Mouse (Mus musculus): ENCODE measurements around the gene Kctd8. TPM values are rescaled to one million over a fixed set of nuclear protein-coding genes. Genes with fewer than 3 reads are reported as not detected.

Gene Kctd8
- polyA plus RNA-seq, 1 experiment from 2014 or later = 1.9 TPM

DNA sequence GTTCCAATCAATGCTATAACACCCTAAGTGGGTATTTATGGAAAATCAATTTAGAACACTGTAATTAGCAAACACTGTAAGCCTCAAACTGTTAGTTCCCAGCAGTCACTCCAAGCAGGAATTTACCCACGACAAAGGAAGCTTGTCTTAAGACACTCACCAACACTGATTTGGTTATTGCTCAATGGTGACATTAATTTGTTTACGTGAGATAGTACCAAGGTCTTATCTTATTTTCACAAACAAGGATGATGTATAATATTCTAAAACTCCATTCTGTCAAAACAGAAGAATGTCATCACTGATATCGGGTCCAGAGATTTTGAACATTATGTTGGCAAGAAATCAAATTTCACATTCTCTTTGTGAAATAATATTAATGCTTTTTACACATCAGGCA lies 185.0 kb downstream of the Kctd8 start:
- no peak for ATAC-seq (ENCODE audit: insufficient number of reproducible peaks, low FRiP score)
- H3K4me3 ChIP-seq = no peak overlapping the region
- no peaks in the 10 kb centered on the region for H3K27me3 ChIP-seq (replicated peaks)
- H3K27ac ChIP-seq (ENCODE audit: poor library complexity, severe bottlenecking) = no peak overlapping the region
- H3K9ac ChIP-seq = no peak overlapping the region
- H3K9me3 ChIP-seq (replicated peaks) = no peaks in the 10 kb centered on the region
- H3K36me3 ChIP-seq = no peaks in the 10 kb centered on the region
- WGBS = 59% methylated on average over 3 of the region's 3 CpGs
- H3K4me1 ChIP-seq (replicated peaks) = no peaks in the 10 kb centered on the region
- no peak overlapping the region for H3K4me2 ChIP-seq

DNA sequence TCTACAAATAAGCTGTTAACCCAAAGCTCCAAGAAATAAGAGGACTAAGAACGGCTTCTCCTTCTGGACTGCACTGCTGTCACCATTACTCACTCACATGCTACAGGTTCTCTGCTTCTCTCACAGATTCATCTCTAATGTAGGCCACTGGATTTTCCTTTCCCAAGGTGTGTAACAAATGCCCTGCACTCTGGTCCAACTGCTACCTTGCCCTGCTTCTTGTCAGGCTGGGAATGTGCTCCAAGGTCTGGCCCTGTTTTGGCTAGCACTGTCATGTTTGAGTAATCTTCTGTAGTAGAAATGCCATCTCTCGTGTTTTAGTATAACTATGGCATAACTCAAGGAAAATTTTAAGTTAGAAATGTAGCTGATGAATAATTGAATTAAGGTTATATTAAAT lies 195.7 kb downstream of the Kctd8 start:
- no peak overlapping the region for H3K27ac ChIP-seq (ENCODE audit: poor library complexity, severe bottlenecking)
- 83% methylated on average over 2 of the region's 2 CpGs for WGBS
- no peak overlapping the region for H3K9ac ChIP-seq
- no peak for ATAC-seq (ENCODE audit: insufficient number of reproducible peaks, low FRiP score)
- H3K4me2 ChIP-seq = no peak overlapping the region
- no peaks in the 10 kb centered on the region for H3K36me3 ChIP-seq
- H3K4me3 ChIP-seq = no peak overlapping the region
- H3K4me1 ChIP-seq (replicated peaks) = no peaks in the 10 kb centered on the region
- no peaks in the 10 kb centered on the region for H3K9me3 ChIP-seq (replicated peaks)
- no peaks in the 10 kb centered on the region for H3K27me3 ChIP-seq (replicated peaks)

DNA sequence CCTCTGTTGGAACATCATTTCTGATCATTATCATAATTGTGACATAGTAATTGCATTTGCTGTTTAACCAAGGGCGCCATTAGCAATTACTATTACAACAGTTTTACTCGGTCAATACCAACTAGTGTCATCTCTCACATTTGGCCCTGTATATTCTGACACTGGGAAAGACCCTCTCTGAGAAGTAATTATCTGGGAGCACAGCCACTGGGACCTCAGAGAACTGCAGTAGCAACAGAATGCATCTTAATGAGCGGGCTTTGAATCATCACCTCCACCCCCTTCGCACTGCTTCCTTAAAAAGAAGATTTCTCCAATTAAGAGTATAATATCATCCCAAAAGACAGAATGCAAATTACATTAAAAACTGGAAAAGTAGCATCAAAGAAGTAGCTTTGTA lies 200.4 kb downstream of the Kctd8 start:
- Histone ChIP-seq H3K4me1 (replicated peaks) (no peaks in the 10 kb centered on the region), H3K27me3 (replicated peaks) (no peaks in the 10 kb centered on the region), H3K27ac (ENCODE audit: poor library complexity, severe bottlenecking) (no peak overlapping the region), H3K9me3 (replicated peaks) (no peaks in the 10 kb centered on the region), H3K4me2 (no peak overlapping the region), H3K4me3 (no peak overlapping the region), H3K9ac (no peak overlapping the region), H3K36me3 (no peaks in the 10 kb centered on the region)
- 83% methylated on average over 4 of the region's 4 CpGs for WGBS
- no peak for ATAC-seq (ENCODE audit: insufficient number of reproducible peaks, low FRiP score)

DNA sequence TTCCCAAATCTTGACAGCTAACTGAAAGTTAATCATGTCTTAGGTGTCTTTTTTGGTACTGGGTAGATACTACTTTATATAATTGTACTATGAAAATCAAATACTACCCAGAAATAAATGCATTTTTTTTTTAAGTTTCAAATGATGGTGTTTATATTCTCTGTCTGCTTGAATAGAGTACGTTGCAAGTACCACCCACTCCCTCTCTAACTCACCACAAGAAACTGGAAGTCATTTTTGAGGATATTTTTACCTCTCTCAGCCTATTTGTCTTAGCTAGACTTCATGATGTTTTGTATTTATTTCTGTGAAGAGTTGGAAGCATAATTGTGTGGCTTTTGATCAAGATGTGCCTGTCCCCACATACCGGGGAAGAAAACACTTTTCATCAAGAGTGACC lies 232.8 kb downstream of the Kctd8 start:
- H3K36me3 ChIP-seq = no peaks in the 10 kb centered on the region
- no peaks in the 10 kb centered on the region for H3K9me3 ChIP-seq (replicated peaks)
- no peak overlapping the region for H3K27ac ChIP-seq (ENCODE audit: poor library complexity, severe bottlenecking)
- H3K4me1 ChIP-seq (replicated peaks) = no peaks in the 10 kb centered on the region
- no peak overlapping the region for H3K4me3 ChIP-seq
- no peak overlapping the region for H3K9ac ChIP-seq
- no peak overlapping the region for H3K4me2 ChIP-seq
- no peaks in the 10 kb centered on the region for H3K27me3 ChIP-seq (replicated peaks)
- WGBS = 73% methylated on average over 2 of the region's 2 CpGs
- no peak for ATAC-seq (ENCODE audit: insufficient number of reproducible peaks, low FRiP score)

DNA sequence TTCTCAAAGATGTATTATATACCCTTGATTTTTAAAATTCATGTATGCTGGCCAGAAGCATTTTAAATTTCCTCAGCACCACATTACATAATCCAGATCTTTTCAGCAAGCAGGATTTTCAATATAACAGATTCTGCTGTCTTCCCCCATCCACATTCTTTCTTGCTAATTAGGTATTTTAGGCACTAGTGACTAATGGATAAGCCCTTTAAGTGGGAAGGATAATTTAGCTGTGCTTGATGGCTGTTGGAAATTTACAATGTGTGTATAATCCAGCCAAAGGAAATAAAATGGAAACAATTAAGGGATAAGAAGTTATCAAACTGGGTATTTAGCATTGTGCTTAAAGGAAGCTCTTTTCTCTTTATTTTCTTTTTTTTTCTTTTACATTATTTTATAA lies 252.6 kb downstream of the Kctd8 start:
- Histone ChIP-seq H3K27me3 (replicated peaks) (no peaks in the 10 kb centered on the region), H3K27ac (ENCODE audit: poor library complexity, severe bottlenecking) (no peak overlapping the region), H3K9ac (no peak overlapping the region), H3K4me1 (replicated peaks) (no peaks in the 10 kb centered on the region), H3K4me2 (no peak overlapping the region), H3K9me3 (replicated peaks) (no peaks in the 10 kb centered on the region), H3K36me3 (no peaks in the 10 kb centered on the region), H3K4me3 (no peak overlapping the region)
- ATAC-seq (ENCODE audit: insufficient number of reproducible peaks, low FRiP score) = no peak

Small RNA genes within 50 kb of the gene (microRNA-seq; reads per million reads assigned to microRNA genes)
- not detected for gene Gm24368

Other genes starting within 250 kb of the Kctd8 start
- 6.1 and 6.9 TPM in 2 replicates for gene Yipf7, start 201.0 kb upstream of the Kctd8 start, polyA plus RNA-seq (2016; fragmentation: Nextera tagmentation; extraction: Ambion mirVana)
- 34.8 and 37.9 TPM in 2 replicates for gene Guf1, start 215.2 kb upstream of the Kctd8 start, polyA plus RNA-seq (2016; fragmentation: Nextera tagmentation; extraction: Ambion mirVana)